Mouse (Mus musculus): ENCODE results near the gene Slc24a3.

Slc24a3 gene

DNA sequence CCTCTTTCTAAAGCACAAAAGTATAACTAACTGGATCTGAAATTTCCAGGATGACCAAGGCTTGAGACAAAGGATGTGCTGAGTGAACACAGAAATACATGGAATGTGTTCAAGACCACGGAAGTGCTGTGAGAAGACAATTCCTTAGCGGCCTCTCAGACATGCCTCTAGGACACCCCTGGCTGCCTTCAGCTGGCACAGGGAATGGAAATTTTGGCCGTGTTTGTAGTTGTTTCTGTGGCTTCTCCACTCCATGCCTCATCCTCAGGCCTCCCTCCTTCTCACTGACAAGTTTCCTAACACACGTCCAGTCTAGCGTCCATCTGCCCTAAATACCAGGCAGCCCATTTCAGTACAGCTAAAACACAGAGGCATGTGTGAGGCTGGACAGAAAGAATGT is 262.4 kb downstream of the Slc24a3 start:
- DNase-seq (ENCODE audit: low spot score): no peak

DNA sequence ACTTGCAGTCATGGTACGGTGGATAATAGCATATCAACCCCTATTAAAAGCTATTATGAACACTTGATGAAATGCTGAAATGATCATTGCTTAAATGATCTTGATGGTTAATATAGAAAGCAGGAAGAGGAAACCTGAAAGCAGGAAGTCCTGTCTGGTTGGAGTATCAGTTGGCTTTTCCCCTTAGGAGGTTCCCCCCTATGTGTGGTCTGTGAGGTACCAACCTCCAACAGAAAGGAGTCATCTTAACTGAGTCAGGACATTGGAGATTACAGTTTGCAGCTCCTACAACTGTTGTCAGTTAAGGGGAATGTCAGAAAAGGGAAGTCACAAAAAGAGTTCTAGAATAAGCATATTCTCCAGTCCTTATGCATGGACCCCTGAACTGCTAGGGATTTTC is 266.5 kb downstream of the Slc24a3 start:
- no peak for DNase-seq (ENCODE audit: low spot score)

DNA sequence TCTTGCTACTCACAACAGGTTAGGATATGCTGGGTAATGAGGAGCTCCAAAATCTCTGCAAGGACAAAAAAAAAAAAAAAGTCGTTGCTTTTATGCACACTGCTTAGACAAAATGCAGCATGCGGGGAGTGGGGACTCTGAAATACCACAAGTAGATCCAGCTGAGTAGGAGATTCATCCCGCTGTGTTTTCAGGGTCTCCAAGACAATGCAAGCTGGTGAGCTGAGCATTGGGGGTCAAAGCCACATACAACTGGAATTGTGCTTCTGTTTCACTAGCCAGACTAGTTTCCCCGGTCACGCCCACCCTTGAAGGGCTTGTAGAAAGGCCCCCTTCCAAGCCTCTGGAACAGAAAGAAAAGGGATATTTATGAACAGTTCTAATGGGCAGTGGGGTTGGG is 270.8 kb downstream of the Slc24a3 start:
- no peak for DNase-seq (ENCODE audit: low spot score)

DNA sequence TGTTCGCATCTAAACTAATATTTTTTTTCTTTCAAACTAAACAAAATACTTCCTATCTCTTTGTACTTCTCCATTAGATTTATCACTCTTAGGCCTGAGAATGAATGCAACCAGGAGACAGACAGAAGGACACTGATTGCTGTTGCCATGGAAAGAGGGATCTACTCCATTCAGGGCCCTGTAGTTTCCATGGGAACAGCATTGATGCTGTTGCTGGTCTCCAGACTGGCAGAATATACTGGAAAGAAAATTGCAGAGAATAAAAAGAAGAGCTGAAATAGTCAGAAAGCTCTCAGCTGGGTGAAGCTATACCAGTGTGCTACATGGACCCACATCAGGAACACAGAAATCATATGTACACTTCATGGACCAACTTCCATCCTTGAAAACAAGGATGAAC is 272.2 kb downstream of the Slc24a3 start:
- DNase-seq (ENCODE audit: low spot score): no peak

DNA sequence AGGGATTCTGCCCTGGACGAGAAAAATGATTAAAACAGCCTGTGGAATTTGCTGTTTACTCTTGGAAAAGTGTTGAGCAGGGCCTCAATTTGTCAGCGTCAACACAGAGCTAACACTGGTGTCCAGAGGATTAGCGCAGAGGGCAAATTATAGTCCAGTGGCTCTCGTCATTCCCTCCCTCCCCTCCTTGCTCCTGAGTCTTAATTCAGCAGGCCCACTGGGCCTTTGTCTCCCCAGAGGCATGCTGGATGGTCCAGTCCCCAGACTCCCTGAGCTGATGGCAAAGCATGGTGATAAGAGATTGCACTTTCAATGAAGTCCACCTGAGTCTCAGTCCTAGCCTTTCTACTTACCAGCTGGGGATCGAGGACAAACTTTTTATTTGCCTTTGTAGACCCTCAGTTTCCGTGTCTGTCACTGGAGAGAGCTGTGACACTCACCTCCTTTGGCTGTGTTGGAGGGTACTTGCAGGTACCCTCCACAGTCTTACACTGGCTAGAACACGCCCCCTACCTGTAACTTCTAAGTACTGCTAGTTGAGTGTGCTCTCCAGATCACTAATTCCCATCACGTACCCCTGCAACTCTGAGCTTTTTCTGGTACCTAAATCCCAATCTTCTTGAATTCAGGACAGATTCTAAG is 289.7 kb downstream of the Slc24a3 start:
- DNase-seq (ENCODE audit: low spot score): no peak

DNA sequence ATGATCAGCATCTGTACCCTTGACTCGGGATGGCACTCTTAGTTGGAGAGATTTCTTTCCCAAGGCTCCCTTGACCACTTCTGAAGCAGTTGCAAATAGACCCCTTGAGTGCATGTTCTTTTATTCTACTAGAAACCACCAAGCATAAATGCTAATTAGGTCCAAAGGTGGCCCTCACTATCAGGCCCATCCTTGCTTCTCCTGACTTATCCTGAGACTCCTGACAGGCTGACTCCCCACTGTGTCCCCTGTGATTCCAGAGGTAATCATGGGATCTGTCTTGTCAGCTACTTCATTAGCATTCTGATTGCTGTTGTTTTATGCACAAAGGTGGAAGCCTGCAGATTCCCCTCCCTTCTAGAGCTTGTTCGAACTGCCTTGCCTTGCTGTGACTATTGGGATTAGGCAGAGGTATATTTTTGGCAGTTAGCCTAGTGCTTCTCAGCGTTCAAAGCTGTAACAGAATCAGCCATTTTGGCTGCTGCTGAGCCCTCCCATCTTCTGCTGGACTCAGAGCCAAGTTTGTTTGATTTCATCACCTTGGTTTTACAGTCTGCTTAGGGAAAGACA is 293.4 kb downstream of the Slc24a3 start:
- no peak for DNase-seq (ENCODE audit: low spot score)

DNA sequence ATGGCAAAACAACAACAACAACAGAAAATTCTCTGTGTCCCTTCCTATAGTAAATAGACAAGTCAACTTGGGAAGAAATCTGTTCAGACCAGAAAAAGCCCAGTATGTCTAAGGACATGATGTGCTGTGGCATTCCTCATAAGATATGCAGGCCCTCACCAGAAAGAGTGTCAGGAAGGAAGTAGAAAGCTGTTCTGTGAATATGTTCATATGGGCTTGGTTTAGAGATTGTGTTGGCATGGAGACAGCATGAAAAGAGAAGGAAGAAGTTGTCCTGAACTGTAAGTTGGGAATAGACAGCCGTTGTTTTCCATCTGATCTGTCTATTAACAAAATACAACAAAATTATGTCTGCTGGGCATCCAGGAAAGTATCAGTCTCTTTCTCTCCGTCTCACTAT is 294.7 kb downstream of the Slc24a3 start:
- DNase-seq (ENCODE audit: low spot score): no peak

DNA sequence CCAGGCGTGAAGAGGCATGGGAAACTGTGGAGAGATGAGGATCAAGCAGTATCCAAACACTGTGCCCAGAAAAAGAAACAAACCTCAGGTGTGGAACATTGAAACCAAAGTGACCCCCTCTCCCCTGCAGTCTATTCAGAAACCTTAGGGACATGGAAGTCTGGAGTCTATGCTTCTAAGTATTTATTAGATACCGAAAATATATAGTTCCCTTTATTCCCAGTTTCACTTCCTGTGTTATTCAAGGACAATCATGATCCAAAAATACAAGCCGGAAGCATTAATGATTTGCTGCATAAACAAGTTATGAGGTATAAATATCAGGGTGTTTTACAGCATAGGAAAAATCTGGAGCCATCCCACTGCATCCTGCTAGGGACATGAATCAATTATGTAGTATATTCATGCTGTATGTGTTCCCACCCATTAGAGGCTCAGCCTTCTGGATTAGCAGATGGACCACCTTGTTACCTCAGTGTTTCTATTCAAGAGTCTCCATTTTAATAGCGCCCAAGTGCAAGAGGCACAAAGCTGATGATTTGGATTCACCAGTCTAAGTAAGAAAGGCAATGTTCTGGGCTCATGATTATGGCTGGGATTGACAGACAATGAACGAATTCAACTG is 301.3 kb downstream of the Slc24a3 start:
- DNase-seq (ENCODE audit: low spot score): no peak

DNA sequence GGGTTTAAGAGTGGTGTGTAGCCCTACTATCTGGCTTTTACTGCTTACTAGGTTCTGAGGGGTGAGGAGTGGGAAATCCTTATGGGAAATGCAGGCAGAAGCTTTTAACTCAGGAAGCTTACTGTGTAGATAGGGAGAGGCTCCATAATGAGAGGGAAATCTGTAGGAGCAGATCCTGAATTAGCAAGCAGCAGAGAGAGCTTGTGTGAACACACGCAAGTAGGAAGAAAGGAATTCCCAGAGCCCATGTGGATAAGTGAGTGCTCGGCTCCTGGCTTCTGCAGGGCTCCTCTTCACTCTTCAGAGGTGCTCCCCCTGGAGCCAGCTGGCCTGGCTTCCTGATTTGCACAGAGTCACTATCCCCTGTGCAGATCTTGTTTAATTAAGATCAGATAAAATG is 309.9 kb downstream of the Slc24a3 start:
- no peak for DNase-seq (ENCODE audit: low spot score)

DNA sequence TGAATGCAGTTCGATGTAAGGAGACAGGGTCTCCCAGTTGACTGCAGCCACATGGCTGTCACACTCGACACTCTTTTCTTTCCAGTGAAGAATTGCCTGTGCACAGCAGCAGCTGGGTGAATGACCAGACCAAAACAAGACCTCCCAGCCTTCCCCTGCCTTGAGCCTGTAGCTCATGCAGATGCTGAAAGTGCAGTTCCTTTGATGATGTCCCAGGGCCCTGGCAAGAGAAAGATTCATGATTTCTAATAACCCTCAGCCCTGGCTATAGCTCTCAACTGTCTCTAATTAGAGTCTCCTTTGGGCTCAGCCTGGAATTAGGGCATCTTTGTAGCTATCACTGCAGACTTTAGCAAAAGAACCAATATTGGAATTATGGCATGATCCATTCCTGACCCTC is 312.1 kb downstream of the Slc24a3 start:
- DNase-seq (ENCODE audit: low spot score): no peak

DNA sequence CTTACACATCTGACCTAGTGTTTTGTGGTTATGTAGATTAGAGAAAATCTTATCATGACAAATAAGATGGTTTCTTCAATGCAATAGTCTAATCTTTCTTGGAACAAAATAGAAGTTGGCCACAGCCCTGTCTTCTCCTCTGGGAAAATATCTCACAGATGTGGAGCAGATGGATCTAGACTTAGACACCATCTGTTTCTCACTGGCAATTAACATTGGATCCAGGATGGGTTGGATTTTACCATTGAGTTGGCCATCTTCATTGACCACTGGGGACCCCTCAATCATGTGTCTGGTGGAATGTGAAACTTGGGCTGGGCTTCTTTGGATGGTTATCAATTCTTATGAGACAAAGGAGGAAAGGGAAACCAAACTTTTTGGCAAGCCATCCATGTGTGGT is 332.7 kb downstream of the Slc24a3 start:
- DNase-seq (ENCODE audit: low spot score): no peak

DNA sequence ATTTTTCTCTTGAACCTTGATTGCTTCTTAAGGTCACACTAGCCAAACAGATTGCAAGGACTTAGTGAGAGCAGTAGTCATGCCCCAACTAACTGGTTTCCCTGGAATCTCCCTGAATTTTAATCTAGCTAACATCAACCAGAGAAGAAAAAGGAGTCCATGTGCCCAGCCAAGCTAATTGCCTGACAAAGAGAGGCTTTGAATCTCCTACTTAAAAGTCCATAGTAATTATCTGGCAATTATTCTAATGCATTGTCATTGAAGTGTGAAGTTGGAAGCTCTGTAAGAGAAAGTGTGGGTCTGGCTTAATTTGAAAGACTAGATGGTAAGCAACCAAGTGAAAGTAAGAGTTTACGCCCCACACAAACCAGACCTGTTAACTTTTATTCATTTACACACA is 333.9 kb downstream of the Slc24a3 start:
- DNase-seq (ENCODE audit: low spot score): no peak

DNA sequence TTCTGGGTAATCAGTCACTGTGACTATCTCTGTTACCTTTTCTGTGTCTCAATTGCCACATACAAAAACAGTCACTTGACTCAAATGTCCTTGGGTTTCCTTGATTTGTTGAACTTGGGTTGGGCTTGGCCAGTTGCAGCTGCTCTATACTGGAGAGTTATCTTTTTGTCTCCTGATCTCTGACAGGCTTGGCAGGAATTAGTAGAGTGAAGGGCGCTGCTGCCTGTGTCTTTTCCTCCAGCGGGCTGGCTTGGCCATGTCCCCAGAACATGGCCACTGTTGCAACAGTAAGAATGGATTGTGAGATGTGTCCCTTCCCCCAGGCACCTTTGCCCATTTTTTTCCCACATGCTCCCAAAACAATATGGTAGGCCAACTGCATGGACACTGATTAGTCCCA is 340.1 kb downstream of the Slc24a3 start:
- no peak for DNase-seq (ENCODE audit: low spot score)

DNA sequence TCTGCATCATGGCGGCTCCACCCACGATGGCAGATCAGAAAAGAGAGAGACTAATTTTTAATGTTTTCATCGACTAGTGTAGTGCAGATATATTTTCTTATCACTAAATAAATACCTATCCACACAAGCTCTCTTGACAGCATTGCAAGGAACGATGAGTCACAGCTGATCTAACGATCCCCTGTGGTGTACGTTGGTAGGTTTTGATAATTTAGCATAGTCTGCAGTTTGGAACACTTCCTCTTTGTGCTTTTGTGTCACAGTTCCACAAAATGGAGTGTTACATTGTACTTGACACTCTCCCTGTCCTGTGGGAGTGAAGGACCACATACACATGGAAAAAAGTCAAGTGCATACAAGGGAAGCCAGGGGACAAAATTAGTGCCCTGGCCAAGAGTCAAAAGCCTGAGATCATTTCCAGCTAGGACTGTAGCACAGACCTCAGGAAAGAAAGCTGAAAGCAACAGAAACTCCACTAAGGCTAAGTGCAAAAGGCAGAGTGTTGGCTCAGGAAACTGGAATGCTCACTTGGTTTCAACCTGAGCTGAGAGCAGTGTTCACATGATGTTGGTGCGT is 343.2 kb downstream of the Slc24a3 start:
- DNase-seq (ENCODE audit: low spot score): no peak

DNA sequence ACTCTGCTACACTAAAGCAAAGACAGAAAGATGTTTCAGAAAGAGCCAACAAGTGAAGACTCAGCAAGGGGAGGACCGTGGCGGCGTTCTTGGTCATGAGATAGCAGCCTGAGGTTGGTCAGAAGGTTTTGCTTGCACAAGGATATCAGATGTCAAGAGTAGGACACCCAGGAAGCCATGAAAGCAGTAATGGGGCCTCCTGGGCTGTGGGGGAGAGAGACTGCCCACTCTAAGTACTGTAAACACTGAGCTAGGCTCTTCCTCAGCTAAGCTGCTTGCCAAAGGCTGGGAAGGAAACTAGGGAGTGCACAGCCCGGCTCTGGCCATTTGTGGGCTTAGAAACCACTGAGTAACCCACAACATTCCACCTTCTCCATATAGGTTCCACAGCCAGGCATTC is 348.4 kb downstream of the Slc24a3 start:
- no peak for DNase-seq (ENCODE audit: low spot score)

DNA sequence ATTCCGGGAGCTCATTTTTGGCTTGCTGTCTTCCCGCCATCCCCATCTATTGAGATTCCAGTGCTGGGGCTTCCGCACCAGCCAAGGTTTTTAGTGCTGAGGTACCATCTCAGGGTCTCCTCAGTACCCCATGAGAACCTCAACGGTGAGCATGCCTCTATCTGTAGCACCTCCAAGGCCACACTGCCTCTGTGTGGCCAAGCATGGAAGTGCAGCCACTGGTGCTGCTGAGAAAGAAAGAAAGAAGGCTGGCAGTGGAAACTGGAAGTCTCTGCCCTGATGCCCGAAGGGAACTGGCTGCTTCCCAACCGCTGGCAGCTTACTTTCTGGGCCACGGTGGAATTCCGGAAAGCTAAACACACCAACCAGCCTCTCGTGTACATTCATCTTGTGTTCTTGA is 349.8 kb downstream of the Slc24a3 start:
- DNase-seq (ENCODE audit: low spot score): peak; percentile 38

DNA sequence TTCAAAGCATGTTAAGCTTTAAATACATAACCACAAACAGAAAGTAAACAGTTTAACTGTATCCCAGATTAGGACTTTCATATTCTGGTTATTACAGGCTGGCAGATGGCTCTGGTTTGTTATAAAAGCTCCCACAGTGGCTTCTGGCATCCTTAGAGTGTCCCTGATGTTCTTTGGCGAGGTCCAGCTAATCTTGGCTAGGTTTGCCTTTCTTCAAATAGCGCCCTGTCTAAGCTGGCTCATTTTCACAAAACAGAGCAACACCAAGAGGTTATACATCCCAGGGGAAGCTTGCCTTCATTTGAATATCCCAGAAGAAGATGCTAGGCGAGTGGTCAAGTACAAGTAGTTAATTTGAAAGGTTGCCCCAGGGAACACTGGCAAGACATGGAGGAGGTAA is 354.5 kb downstream of the Slc24a3 start:
- no peak for DNase-seq (ENCODE audit: low spot score)

DNA sequence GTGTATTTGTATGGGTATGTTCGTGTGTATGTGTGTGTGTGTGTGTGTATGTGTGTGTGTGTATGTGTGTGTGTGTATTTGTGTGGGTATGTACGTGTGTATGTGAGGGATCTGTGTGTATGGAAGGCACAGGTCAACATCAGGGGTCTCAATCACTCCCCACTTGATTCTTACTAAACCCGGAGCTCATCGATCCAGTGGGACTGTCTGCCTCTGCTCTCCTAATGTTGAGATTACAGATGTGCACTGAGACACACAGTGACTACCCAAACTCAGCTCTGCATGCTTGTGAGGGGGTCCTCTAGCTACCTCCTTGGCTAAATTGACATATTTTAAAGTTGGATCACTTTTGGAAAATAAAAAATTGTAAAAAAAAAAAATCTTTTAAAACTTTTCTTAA is 355.8 kb downstream of the Slc24a3 start:
- DNase-seq (ENCODE audit: low spot score): no peak

DNA sequence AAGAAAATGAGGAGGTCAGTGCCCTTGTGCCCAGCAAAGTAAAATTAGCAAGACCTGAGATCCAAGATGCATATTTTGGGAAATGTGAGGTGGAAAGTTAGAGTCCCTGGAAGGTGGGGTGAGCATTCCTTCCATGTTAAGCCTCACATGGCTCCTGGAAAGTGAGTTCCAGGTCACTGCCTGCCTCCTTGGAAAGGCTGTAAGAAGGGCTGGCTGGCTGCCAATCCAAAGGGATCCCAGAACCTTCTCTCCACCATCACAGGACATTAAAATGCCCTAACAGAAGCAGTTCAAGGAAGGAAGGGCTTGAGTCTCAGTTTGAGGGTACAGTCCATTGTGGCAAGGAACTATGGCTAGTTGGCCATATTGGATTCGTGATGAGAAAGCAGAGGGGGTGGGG is 359.6 kb downstream of the Slc24a3 start:
- no peak for DNase-seq (ENCODE audit: low spot score)

DNA sequence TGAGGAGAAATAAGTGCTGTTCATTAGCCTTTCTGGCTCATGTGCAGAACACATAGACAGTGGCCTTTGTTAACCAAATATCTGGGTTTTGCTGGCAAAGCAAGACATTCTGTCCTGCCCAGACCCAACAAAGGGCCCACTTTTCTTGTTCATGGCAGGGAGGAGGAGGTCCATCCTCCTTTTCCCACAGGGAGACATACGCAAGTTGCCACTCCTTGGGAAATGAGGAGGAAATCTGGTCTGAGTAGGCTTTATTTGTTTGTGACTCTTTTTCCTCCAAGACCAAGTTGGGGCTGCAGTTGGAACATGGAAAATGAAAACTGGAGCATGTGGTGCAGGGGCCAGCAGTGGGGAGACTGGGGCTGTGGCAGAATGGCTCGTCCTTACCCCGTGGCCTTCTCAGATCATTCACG is 363.4 kb downstream of the Slc24a3 start:
- DNase-seq (ENCODE audit: low spot score): no peak

DNA sequence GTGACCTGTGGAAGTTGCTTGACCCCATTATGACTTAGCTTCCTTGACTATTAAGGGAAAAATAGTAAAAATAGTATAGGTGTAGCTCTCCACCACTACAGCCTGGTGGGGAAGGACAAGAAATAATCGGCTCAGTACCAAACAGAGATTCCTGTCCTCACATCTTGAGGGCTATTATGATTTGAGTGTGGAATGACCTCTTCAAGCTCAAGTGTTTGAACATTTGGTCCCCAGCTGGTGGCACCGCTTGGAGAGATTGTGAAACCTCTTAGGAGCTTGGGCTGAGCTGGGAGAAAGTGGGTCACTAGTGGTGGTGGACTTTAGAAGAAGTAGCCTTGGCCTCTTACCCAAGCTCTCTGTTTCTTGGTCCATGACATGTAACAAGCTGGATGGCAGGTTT is 365.5 kb downstream of the Slc24a3 start:
- no peak for DNase-seq (ENCODE audit: low spot score)

DNA sequence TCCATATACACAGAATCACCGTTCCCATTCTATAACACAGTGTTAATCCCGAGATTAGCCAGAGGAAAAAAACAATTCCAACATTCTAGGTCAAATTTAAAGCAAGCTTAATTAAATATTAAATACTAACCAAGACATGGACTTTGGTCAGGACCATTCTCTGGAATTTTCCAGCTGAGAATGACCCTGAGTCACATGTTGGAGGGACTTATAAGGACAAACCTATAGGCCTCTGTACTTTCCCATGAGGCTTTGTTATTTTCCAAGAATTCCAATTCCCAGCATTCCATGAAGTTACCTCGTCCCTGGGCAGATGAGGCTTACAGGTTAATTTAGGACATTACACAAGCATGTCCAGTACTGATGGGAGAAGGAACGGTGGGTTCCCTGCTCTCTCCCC is 367.8 kb downstream of the Slc24a3 start:
- no peak for DNase-seq (ENCODE audit: low spot score)

DNA sequence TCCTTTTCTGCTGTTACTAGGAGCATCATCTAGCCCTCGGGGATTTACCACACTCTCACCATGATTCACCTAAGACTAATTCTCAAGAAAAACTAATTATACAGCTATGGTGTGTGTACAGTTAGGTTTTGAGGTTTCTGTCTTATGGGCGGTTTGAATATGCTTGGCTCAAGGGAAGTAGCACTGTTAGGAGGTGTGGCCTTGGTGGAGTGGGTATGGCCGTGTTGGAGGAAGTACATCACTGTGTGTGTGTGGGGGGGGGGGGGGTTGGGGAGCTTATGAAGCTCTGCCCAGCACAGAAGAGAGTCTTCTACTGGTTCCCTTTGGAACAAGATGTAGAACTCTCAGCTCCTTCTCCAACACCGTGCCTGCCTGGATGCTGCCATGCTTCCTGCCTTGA is 368.2 kb downstream of the Slc24a3 start:
- no peak for DNase-seq (ENCODE audit: low spot score)

DNA sequence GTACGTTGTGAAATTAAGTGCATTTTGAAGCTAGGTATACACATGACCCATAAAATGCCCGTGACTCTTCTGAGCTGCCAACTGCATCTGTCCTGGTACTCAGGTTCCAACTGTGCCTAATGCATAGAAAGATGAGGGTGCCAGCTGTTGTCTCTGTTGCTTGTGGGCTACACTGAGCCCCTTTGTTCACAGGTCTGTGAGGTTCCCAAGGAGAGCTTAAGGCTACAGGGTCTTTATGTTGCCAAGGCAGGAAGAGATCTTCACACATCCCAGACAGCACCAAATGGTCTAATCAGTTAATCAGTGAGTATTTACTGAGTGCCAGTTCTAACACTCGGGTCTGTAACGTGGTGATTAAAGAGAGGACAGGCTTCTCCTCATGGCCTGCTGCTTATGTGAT is 369.4 kb downstream of the Slc24a3 start:
- no peak for DNase-seq (ENCODE audit: low spot score)

Data from ovary, postnatal 10 days (tissue).